Mouse (Mus musculus): ENCODE results near the gene N4bp3.

Gene N4bp3

GRCm38 (mm10) chr11:51593849-51594248, 56.8 kb downstream of the N4bp3 start:
- no peak for DNase-seq

DNA sequence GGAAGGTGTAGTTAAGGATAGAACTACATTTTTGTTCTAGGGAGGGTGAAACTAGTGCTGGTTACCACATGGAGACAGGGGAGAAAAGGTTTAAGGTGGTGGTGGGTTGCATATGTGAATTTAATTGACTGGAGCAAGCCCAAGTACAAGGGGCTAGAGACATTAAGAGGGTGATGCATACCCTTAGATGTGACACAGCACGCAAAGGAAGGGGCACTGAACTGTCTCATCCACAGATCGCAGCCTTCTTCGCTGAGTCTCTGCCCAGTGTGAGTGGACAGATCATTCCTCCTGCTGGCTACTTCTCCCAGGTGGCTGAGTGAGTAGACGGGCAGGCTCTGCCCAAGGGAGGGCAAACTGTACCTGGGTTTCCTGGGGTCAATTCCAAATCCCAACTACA, 57.3 kb downstream of the N4bp3 start:
- no peak for DNase-seq
